Mouse (Mus musculus) bone marrow macrophage, adult 2 months (primary cell): ENCODE measurements around the gene Gm21440. TPM values are rescaled to one million over a fixed set of nuclear protein-coding genes. Genes with fewer than 3 reads are reported as not detected.
"Not testable (repeated sequence)": the region's sequence is repeated elsewhere in the genome, so short reads cannot be mapped to it uniquely, and the experiment has no call there.

Source experiments
- H3K27ac ChIP-seq: 2 replicates; pipeline ENCODE4 v1.5.1; 2012; ENCODE audit warnings: low read depth, low read length; ENCODE audit not compliant: insufficient read depth
- H3K4me1 ChIP-seq: 2 replicates; pipeline ENCODE4 v1.6.1; 2012; ENCODE audit warnings: low read length; ENCODE audit not compliant: control insufficient read depth, insufficient read depth
- H3K4me3 ChIP-seq: 2 replicates; pipeline ENCODE4 v1.5.1; 2012; ENCODE audit warnings: mild to moderate bottlenecking, low read length, moderate library complexity; ENCODE audit not compliant: insufficient read depth
- polyA plus RNA-seq: library from polyadenylated mRNA; stranded (reverse); fragments of >200 nt; gene quantifications from 2 replicates; pipeline ENCODE4 v1.2.4, GENCODE M21; 2012; ENCODE audit not compliant: missing spikeins, insufficient read depth, insufficient read length

Gene Gm21440
- not detected in 2 replicates for polyA plus RNA-seq

DNA sequence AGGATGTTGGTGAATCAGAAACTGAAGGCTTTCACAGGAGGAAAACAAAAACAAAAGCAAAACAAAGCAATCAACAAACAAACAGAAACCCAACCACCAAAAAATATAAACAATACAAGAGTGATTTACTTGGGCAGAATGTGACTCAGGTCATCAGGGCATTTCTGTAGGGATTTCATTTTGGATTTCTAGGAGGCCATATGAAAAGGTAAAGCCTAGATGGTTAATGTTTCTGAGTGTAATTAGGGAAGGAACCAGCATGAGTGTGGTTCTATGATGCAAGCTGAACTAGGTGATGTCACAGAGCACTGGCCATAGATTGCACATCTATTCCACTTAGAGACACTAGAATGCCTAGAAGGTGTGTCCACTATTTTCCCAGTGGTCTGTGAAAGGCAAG, at the start of gene Gm21440, which contains the start of gene Gm21454:
Gene Gm21440 (plus strand): TSS at position 301 of the 400 bp plus-strand sequence.
Gene Gm21454 (plus strand): TSS at position 352 of the 400 bp plus-strand sequence.
- H3K4me3 ChIP-seq, H3K27ac ChIP-seq, H3K4me1 ChIP-seq: not testable (repeated sequence)

DNA sequence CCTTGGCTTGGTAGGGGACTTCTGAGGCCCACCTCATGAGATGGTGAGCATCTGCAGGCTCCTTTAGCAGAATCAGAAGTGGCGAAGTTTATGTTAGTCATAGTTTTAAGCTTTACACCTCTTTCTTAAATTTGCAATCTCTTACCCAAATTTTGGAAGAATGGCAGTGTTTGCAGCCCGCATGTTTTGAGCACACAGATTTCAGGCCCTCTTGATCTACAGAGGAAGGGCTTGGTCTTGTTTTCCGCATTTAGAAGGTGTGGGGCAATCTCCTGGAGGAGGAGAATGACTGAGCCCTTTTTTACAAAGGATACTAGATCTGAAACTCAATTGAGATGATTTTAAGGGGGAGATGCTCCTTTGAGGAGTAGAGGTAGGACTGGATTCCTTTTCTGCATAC, 28.4 kb upstream of the Gm21440 start, which contains the start of gene Gm21828:
Gene Gm21828 (minus strand): TSS at position 101 of the 400 bp plus-strand sequence.
- H3K27ac ChIP-seq, H3K4me1 ChIP-seq: not testable (repeated sequence)

More for the DNA sequence above, 28.4 kb upstream of the Gm21440 start, which contains the start of gene Gm21828:
- H3K4me3 ChIP-seq: not testable (repeated sequence)

Other genes starting within 250 kb of the Gm21440 start
- not detected in 2 replicates for gene Gm20807, start 209.5 kb upstream of the Gm21440 start, polyA plus RNA-seq
- not detected in 2 replicates for gene Gm21891, start 118.9 kb upstream of the Gm21440 start, polyA plus RNA-seq
- gene Gm21425, start 90.4 kb upstream of the Gm21440 start, polyA plus RNA-seq: not detected in 2 replicates
- not detected in 2 replicates for gene Gm21828, start 28.5 kb upstream of the Gm21440 start, polyA plus RNA-seq
- not detected in 2 replicates for gene Gm21454, start 51 bp downstream of the Gm21440 start, polyA plus RNA-seq
- gene Gm21725, start 96.7 kb downstream of the Gm21440 start, polyA plus RNA-seq: not detected in 2 replicates
- not detected in 2 replicates for gene Gm21866, start 213.2 kb downstream of the Gm21440 start, polyA plus RNA-seq
- not detected in 2 replicates for gene Gm20773, start 241.6 kb downstream of the Gm21440 start, polyA plus RNA-seq